Mouse (Mus musculus) C2C12 (cell line): ENCODE data around the gene Ifna14. TPM values are rescaled to one million over a fixed set of nuclear protein-coding genes. Genes with fewer than 3 reads are reported as not detected.

Source experiments
- H3K27me3 ChIP-seq: one replicate; pipeline ENCODE4 v1.6.1; 2011; ENCODE audit not compliant: control insufficient read depth, insufficient read depth, insufficient read length
- H3K36me3 ChIP-seq: one replicate; pipeline ENCODE4 v1.6.1; 2011; ENCODE audit not compliant: control insufficient read depth, insufficient read depth
- H3K4me3 ChIP-seq: one replicate; pipeline ENCODE4 v1.5.1; 2011; ENCODE audit warnings: mild to moderate bottlenecking, control low read depth; ENCODE audit not compliant: poor library complexity, insufficient read depth, severe bottlenecking
- H3K79me2 ChIP-seq: one replicate; pipeline ENCODE4 v1.6.1; 2011; ENCODE audit not compliant: control insufficient read depth, insufficient read depth
- H3K79me3 ChIP-seq: one replicate; pipeline ENCODE4 v1.6.1; 2011; ENCODE audit warnings: low read depth, control low read depth
- H3ac ChIP-seq: one replicate; pipeline ENCODE3; 2011; ENCODE audit warnings: low read depth; ENCODE audit not compliant: control insufficient read depth, insufficient read length
- CEBPB ChIP-seq: IDR thresholded peaks from one replicate; pipeline ENCODE4 v1.6.1; 2011; ENCODE audit warnings: low read depth, mild to moderate bottlenecking, control low read depth, moderate library complexity
- CTCF ChIP-seq: IDR thresholded peaks from one replicate; pipeline ENCODE4 v1.5.1; 2011; ENCODE audit not compliant: control insufficient read depth, insufficient read depth, insufficient read length
- FOSL1 ChIP-seq: IDR thresholded peaks from one replicate; pipeline ENCODE4 v1.8.0; 2011; ENCODE audit warnings: mild to moderate bottlenecking, low read length; ENCODE audit not compliant: poor library complexity, insufficient read depth, severe bottlenecking
- MAX ChIP-seq: IDR thresholded peaks from one replicate; pipeline ENCODE4 v1.6.1; 2011; ENCODE audit warnings: mild to moderate bottlenecking, control low read depth
- MYOD1 ChIP-seq: IDR thresholded peaks from one replicate; pipeline ENCODE4 v1.6.1; 2011; ENCODE audit warnings: low read depth; ENCODE audit not compliant: control insufficient read depth, insufficient read length
- MYOG ChIP-seq: IDR thresholded peaks from one replicate; pipeline ENCODE4 v1.6.1; 2011; ENCODE audit not compliant: control insufficient read depth, insufficient read length; ENCODE audit errors: extremely low read depth
- USF1 ChIP-seq: IDR thresholded peaks from one replicate; pipeline ENCODE4 v1.6.1; 2011; ENCODE audit warnings: low read depth, mild to moderate bottlenecking, control low read depth, moderate library complexity
- polyA plus RNA-seq: library from polyadenylated mRNA; unstranded; fragments of >200 nt; fragmentation: generic; extraction: Trizol; gene quantifications from one replicate; pipeline ENCODE4 v1.2.1, GENCODE M21; 2012; ENCODE audit warnings: missing spikeins

Ifna14 gene
- polyA plus RNA-seq, 1 experiment: not detected

- Histone ChIP-seq H3K79me2 (no peaks in the 10 kb centered on the region), H3K36me3 (no peaks in the 10 kb centered on the region), H3K79me3 (no peaks in the 10 kb centered on the region), H3K27me3 (no peaks in the 10 kb centered on the region), H3K4me3 (no peak overlapping the region), H3ac (no peak overlapping the region)
- TF ChIP-seq CEBPB (no peak), FOSL1 (no peak), USF1 (no peak), MAX (no peak), MYOD1 (no peak), MYOG (no peak), CTCF (no peak)
These were observed 23.6 kb downstream of the Ifna14 start for GRCm38 (mm10) chr4:88547986-88548385.

GRCm38 (mm10) chr4:88543649-88544234 lies 27.9 kb downstream of the Ifna14 start:
- Histone ChIP-seq H3K4me3 (no peak overlapping the region), H3ac (no peak overlapping the region), H3K36me3 (no peaks in the 10 kb centered on the region), H3K79me2 (no peaks in the 10 kb centered on the region), H3K79me3 (no peaks in the 10 kb centered on the region), H3K27me3 (no peaks in the 10 kb centered on the region)
- TF ChIP-seq FOSL1: no peak
- no peak for TF ChIP-seq CEBPB
- TF ChIP-seq MYOD1: no peak
- TF ChIP-seq CTCF: no peak
- TF ChIP-seq MYOG: no peak
- TF ChIP-seq MAX: no peak
- no peak for TF ChIP-seq USF1

GRCm38 (mm10) chr4:88537328-88537727 lies 34.3 kb downstream of the Ifna14 start:
- no peak for TF ChIP-seq CTCF
- no peak for TF ChIP-seq MYOD1
- no peak for TF ChIP-seq MYOG
- TF ChIP-seq CEBPB: peak; percentile 98
- Histone ChIP-seq H3K79me2 (no peaks in the 10 kb centered on the region), H3K79me3 (no peaks in the 10 kb centered on the region), H3K36me3 (no peaks in the 10 kb centered on the region), H3K27me3 (no peaks in the 10 kb centered on the region), H3K4me3 (no peak overlapping the region), H3ac (no peak overlapping the region)

DNA sequence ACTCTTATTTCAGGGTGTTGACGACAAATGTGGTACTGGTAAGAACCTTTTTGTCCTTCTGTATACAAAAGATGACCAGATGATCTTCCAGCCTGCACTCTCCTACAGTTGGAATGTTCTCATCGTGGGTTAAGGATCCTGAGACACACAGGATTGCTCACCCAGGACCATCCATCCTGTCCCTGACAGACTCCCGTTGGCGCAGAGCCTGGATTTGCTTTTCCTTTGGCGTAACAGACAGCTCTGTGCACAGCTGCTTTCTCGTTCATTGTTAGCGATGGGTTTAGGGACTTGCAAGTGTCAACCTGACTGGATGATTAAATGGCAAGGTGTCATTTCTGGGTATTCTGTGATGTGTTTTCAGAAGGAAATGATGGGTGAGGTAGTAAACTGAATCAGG lies 35.0 kb downstream of the Ifna14 start:
- Histone ChIP-seq H3K27me3 (no peaks in the 10 kb centered on the region), H3K79me2 (no peaks in the 10 kb centered on the region), H3ac (no peak overlapping the region), H3K79me3 (no peaks in the 10 kb centered on the region), H3K36me3 (no peaks in the 10 kb centered on the region), H3K4me3 (no peak overlapping the region)
- TF ChIP-seq MAX: no peak
- TF ChIP-seq CEBPB: no peak
- TF ChIP-seq MYOD1: no peak
- no peak for TF ChIP-seq MYOG
- TF ChIP-seq CTCF: no peak
- TF ChIP-seq FOSL1: no peak
- no peak for TF ChIP-seq USF1

GRCm38 (mm10) chr4:88535742-88536141 lies 35.9 kb downstream of the Ifna14 start:
- Histone ChIP-seq H3K4me3 (no peak overlapping the region), H3K79me3 (no peaks in the 10 kb centered on the region), H3K27me3 (no peaks in the 10 kb centered on the region), H3ac (no peak overlapping the region), H3K36me3 (no peaks in the 10 kb centered on the region), H3K79me2 (no peaks in the 10 kb centered on the region)
- TF ChIP-seq MYOG: no peak
- no peak for TF ChIP-seq MAX
- TF ChIP-seq USF1: no peak
- TF ChIP-seq CTCF: no peak
- no peak for TF ChIP-seq CEBPB
- no peak for TF ChIP-seq FOSL1
- no peak for TF ChIP-seq MYOD1

DNA sequence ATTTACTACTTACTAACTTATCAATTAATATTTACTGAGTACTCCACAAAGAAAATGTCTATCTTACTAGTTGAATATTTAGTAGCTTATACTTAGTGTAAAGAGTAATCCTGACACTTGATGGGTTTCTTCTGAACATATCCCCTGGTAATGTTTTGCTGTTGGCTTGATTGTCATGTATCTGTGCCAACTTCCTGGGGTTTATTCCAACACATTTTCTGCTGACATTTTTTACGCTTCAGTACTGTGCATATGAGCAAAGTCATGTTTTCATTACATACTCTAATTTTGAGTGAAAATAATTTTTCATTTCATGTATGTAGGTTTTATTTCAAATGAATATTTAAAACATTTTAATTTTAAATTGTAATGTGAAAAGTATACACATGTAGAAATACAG lies 36.7 kb downstream of the Ifna14 start:
- TF ChIP-seq MYOD1 (no peak), USF1 (no peak), CTCF (no peak), MAX (no peak), CEBPB (no peak), FOSL1 (no peak), MYOG (no peak)
- Histone ChIP-seq H3K4me3 (no peak overlapping the region), H3K79me3 (no peaks in the 10 kb centered on the region), H3K79me2 (no peaks in the 10 kb centered on the region), H3K27me3 (no peaks in the 10 kb centered on the region), H3K36me3 (no peaks in the 10 kb centered on the region), H3ac (no peak overlapping the region)
